Mouse (Mus musculus) limb, embryonic 11.5 days (tissue): ENCODE results near the gene Isx. TPM values are rescaled to one million over a fixed set of nuclear protein-coding genes. Genes with fewer than 3 reads are reported as not detected.

Experiments
- ATAC-seq: fragments of 200-750 bp; cut with Nextera tagmentation; 2 replicates; pipeline ENCODE4 v1.8.0; 2017; ENCODE audit warnings: low read depth; ENCODE audit not compliant: insufficient number of reproducible peaks, low FRiP score, low TSS enrichment
- DNase-seq: peaks from one replicate; pipeline ENCODE4 v3.0.0-alpha.2; 2015; ENCODE audit warnings: low spot score
- H3K27ac ChIP-seq: fragments of 300-500 bp; sonication (generic); replicated peaks from 2 replicates; pipeline ENCODE4 v1.5.1; 2014; ENCODE audit warnings: low read depth, mild to moderate bottlenecking, low read length
- H3K27me3 ChIP-seq: fragments of 300-500 bp; sonication (generic); 2 replicates; pipeline ENCODE4 v1.6.1; 2014; ENCODE audit warnings: mild to moderate bottlenecking, low read length, mixed read lengths; ENCODE audit not compliant: control insufficient read depth, insufficient read depth
- H3K36me3 ChIP-seq: fragments of 300-500 bp; sonication (generic); 2 replicates; pipeline ENCODE4 v1.6.1; 2014; ENCODE audit warnings: mild to moderate bottlenecking, low read length, moderate library complexity, mixed read lengths; ENCODE audit not compliant: control insufficient read depth, insufficient read depth
- H3K4me1 ChIP-seq: fragments of 300-500 bp; sonication (generic); 2 replicates; pipeline ENCODE4 v1.6.1; 2014; ENCODE audit warnings: low read length, mixed read lengths; ENCODE audit not compliant: control insufficient read depth, insufficient read depth
- H3K4me2 ChIP-seq: fragments of 300-500 bp; sonication (generic); 2 replicates; pipeline ENCODE4 v1.6.1; 2014; ENCODE audit warnings: low read depth, mild to moderate bottlenecking, moderate library complexity; ENCODE audit not compliant: severe bottlenecking
- H3K4me3 ChIP-seq: fragments of 300-500 bp; sonication (generic); 2 replicates; pipeline ENCODE4 v1.5.1; 2014; ENCODE audit warnings: low read depth, low read length
- H3K9ac ChIP-seq: fragments of 300-500 bp; sonication (generic); 2 replicates; pipeline ENCODE4 v1.6.1; 2014; ENCODE audit warnings: mild to moderate bottlenecking, low read length
- H3K9me3 ChIP-seq: fragments of 300-500 bp; sonication (generic); 2 replicates; pipeline ENCODE4 v1.6.1; 2016; ENCODE audit warnings: low read length; ENCODE audit not compliant: control insufficient read depth
- WGBS: fragments of 180-500 bp; shearing (Covaris S2); extraction: QIAGEN DNeasy Blood & Tissue Kit; methylation state at CpG from one replicate; pipeline ENCODE4 v1.1.7; 2014; 5-methylcytosine and 5-hydroxymethylcytosine counted together
- polyA plus RNA-seq: library from polyadenylated mRNA; unstranded; fragments of >200 nt; fragmentation: Nextera tagmentation; extraction: Ambion mirVana; gene quantifications from 2 replicates; pipeline ENCODE4 v1.2.1, GENCODE M21; 2014

The Isx gene
- polyA plus RNA-seq, 1 experiment from 2014 or later: not detected

DNA sequence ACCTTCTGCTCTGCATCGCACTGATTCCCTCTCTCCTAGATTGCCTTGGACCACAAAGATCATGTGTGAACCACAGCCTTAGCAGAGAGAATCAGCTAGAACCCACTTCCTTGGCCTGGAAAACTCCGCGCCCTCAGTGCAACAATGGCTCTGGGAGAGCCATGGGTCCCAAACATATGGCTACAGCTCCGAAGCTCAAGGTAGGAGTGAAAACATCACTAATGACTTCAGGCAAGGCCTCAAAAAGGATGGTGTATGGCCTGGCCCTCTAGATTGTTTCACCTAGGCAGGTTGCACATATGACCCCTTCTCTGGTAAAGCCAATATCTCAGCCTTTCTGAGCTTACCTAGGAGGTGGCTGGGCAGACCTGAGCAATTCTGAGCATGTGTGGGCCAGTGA lies 18.2 kb upstream of the Isx start:
- Histone ChIP-seq H3K4me3 (no peak overlapping the region), H3K27me3 (no peaks in the 10 kb centered on the region), H3K36me3 (no peaks in the 10 kb centered on the region), H3K4me1 (no peaks in the 10 kb centered on the region), H3K9me3 (no peaks in the 10 kb centered on the region), H3K9ac (no peak overlapping the region), H3K4me2 (no peak overlapping the region), H3K27ac (no peak overlapping the region)
- WGBS: 94% methylated on average over 4 of the region's 4 CpGs
- ATAC-seq (no peak), DNase-seq (no peak)

DNA sequence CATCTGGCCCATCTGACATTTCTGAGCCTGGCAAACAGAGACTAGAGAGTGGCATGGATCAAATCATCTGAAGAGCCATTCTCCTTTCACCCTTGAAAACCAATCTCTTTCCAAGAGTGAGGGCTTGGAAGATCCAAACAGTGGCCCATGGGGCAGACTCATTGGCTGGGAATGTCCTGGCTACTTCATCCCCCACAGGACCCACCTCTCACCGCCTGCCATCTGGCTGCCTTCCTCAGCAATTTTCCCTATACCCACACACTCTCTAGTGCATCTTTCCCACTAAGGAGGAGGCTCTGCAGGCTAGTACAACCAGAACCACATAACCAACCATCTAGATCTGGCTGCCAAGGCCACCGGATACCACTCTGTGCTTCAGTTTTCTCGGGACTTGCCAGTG lies 17.6 kb upstream of the Isx start:
- Histone ChIP-seq H3K27ac (no peak overlapping the region), H3K36me3 (no peaks in the 10 kb centered on the region), H3K4me2 (no peak overlapping the region), H3K27me3 (no peaks in the 10 kb centered on the region), H3K4me1 (no peaks in the 10 kb centered on the region), H3K4me3 (no peak overlapping the region), H3K9me3 (no peaks in the 10 kb centered on the region), H3K9ac (no peak overlapping the region)
- DNase-seq (no peak), ATAC-seq (no peak)
- WGBS: 97% methylated on average over 3 of the region's 3 CpGs

GRCm38 (mm10) chr8:74859241-74859640 lies 13.7 kb upstream of the Isx start:
- DNase-seq (no peak), ATAC-seq (no peak)
- H3K9ac ChIP-seq: no peak overlapping the region
- H3K9me3 ChIP-seq: no peaks in the 10 kb centered on the region
- WGBS: 78% methylated on average over 4 of the region's 4 CpGs
- no peak overlapping the region for H3K4me3 ChIP-seq
- H3K36me3 ChIP-seq: no peaks in the 10 kb centered on the region
- H3K4me2 ChIP-seq: no peak overlapping the region
- no peaks in the 10 kb centered on the region for H3K27me3 ChIP-seq
- no peaks in the 10 kb centered on the region for H3K4me1 ChIP-seq
- no peak overlapping the region for H3K27ac ChIP-seq

- H3K9ac ChIP-seq: no peak overlapping the region
- no peaks in the 10 kb centered on the region for H3K36me3 ChIP-seq
- no peak overlapping the region for H3K4me2 ChIP-seq
- H3K4me1 ChIP-seq: no peaks in the 10 kb centered on the region
- no peak overlapping the region for H3K4me3 ChIP-seq
- no peak for ATAC-seq
- H3K9me3 ChIP-seq: no peaks in the 10 kb centered on the region
- H3K27ac ChIP-seq: no peak overlapping the region
- DNase-seq: no peak
- H3K27me3 ChIP-seq: no peaks in the 10 kb centered on the region
- 92% methylated on average over 6 of the region's 6 CpGs for WGBS
These were observed 12.5 kb upstream of the Isx start for GRCm38 (mm10) chr8:74860449-74860848.

DNA sequence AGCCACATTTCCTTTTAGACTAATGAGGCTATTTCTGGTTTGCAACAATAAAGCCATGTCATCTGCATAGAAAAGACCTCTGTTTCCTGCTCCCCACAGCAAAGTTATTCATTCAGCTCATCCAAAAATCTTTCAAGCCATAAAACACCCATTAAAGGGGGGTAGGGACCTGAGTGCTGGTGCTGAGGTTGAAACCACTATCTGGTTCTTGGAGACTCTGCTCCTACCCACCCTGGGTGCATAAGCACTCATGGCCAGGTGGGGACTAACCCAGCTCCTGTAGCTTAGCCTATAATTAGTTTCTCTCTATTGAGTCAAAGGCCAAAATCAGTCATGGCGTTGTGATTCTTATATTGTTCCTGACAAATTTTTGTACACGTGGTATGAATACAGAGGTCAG lies 10.4 kb upstream of the Isx start:
- 92% methylated on average over 2 of the region's 2 CpGs for WGBS

GRCm38 (mm10) chr8:74870346-74870949 lies 2.5 kb upstream of the Isx start:
- Histone ChIP-seq H3K4me1 (no peaks in the 10 kb centered on the region), H3K4me2 (no peak overlapping the region), H3K9me3 (no peaks in the 10 kb centered on the region), H3K27ac (no peak overlapping the region), H3K4me3 (no peak overlapping the region), H3K36me3 (no peaks in the 10 kb centered on the region), H3K9ac (no peak overlapping the region), H3K27me3 (no peaks in the 10 kb centered on the region)
- DNase-seq: no peak
- WGBS: 78% methylated on average over 4 of the region's 4 CpGs
- no peak for ATAC-seq

More for the DNA sequence above, 10.4 kb upstream of the Isx start:
- Histone ChIP-seq H3K27ac (no peak overlapping the region), H3K9ac (no peak overlapping the region), H3K4me1 (no peaks in the 10 kb centered on the region), H3K27me3 (no peaks in the 10 kb centered on the region), H3K9me3 (no peaks in the 10 kb centered on the region), H3K4me2 (no peak overlapping the region), H3K36me3 (no peaks in the 10 kb centered on the region), H3K4me3 (no peak overlapping the region)
- no peak for DNase-seq
- ATAC-seq: no peak

- Histone ChIP-seq H3K27ac (no peak overlapping the region), H3K4me3 (no peak overlapping the region), H3K36me3 (no peaks in the 10 kb centered on the region), H3K9ac (no peak overlapping the region), H3K9me3 (no peaks in the 10 kb centered on the region), H3K4me2 (0 out of 2 replicates have a peak overlapping the region, but pooled peaks have one; percentile 10), H3K27me3 (no peaks in the 10 kb centered on the region), H3K4me1 (no peaks in the 10 kb centered on the region)
- no peak; the same call in 1 of the 2 replicates for ATAC-seq
- DNase-seq: no peak
- 17% methylated on average over 4 of the region's 4 CpGs for WGBS
These were observed 1.3 kb upstream of the Isx start for GRCm38 (mm10) chr8:74871686-74872085.

DNA sequence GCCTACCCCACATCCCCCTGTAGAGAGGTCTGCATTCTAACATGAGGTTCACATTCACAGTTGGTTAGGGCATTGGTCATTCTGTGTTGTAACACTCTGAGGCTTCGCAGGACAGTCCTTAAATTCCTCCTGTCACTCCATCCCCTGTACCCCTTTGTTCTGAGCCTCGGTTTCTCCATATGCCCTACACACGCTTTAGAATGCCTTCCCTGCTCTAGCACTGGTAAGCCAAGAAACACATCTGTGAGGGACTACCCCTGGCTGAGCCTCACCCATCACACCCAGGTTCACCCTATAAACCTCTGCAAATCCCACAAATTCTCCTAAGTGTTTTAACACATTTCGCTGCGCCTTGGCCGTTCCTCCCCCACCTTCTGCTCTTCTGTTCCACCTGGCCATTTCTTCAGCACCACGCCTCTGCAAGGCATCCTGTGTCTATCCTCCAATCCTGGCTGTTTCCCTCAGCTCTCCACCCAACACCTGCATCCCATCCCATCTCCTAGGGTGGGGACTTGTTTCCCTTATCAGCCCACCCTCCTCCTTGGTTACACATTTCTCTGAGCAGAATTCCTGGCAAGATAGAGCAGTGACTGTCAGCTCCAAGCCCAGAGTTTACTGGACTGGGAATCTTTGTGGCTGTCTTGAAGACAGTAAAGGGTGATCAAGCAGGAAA lies 686 bp upstream of the Isx start:
- Histone ChIP-seq H3K27me3 (no peaks in the 10 kb centered on the region), H3K9ac (no peak overlapping the region), H3K4me2 (0 out of 2 replicates have a peak overlapping the region, but pooled peaks have one; percentile 10), H3K36me3 (no peaks in the 10 kb centered on the region), H3K4me3 (no peak overlapping the region), H3K9me3 (no peaks in the 10 kb centered on the region), H3K4me1 (no peaks in the 10 kb centered on the region), H3K27ac (no peak overlapping the region)
- ATAC-seq (no peak), DNase-seq (no peak)
- WGBS: 79% methylated on average over 7 of the region's 7 CpGs
